Mouse (Mus musculus) lung, adult 2 months (tissue): ENCODE data around the gene Chd2.

ENCODE experiments used
- CTCF ChIP-seq: fragments of 200-500 bp; IDR thresholded peaks from 2 replicates; pipeline ENCODE4 v1.5.1; 2011; ENCODE audit warnings: mild to moderate bottlenecking, low read length, control low read depth; ENCODE audit not compliant: insufficient read depth
- POLR2A ChIP-seq: fragments of 200-500 bp; IDR thresholded peaks from 2 replicates; pipeline ENCODE4 v1.6.1; 2011; ENCODE audit warnings: low read depth, mild to moderate bottlenecking, control low read depth, low read length, borderline replicate concordance; ENCODE audit errors: extremely low read depth

DNA sequence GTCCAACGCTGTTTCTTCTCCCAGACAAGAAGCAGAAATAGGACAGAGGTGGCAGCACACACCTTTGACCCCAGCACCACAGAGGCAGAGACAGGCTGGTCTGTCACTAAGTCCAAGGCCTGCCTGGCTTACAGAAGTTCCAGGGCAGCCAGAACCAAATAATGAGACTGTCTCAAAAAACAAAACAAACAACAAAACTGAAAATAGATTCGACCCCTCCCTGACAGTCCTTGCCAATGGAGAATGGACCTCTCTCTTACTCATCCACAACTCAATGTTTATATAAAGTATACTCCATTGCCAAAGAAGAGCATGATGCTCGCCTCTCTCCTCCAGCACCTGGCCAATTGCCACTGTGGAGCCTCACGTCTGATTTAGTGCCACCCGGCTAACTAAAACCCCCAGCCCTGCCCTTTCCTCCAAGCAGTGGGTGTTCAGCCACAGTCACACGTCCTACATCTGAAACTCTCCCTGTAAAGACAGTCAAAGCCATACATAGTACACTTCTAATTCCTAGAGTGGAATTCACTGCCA is 36.3 kb upstream of the Chd2 start:
- no peak for TF ChIP-seq CTCF
- TF ChIP-seq POLR2A, result no peak
